Mouse (Mus musculus) testis, postnatal 10 days (tissue): Measurements from ENCODE around the gene Trpc7.

ENCODE experiments used
- DNase-seq: peaks from one replicate; pipeline ENCODE4 v3.0.0; 2021; ENCODE audit warnings: low spot score

The Trpc7 gene

DNA sequence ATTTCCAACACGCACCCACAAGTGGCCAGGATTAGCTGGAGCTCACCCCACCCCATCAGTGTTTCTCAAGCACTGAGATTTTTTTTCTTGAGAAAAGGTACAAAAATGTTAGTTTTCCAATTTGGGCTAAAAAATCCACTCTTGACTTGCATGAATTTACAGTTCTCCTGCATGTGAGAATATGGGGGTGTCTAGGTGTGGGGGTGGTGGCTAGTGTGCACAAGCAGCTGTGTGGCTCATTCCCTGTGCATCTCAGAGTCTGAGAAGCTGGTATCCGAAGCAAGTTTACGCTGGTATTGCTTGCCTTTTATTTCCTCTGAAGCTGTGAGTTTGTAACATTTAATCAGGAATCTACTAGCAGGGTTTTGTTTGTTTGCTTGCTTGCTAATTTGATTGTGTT, 105.1 kb downstream of the Trpc7 start:
- no peak for DNase-seq

- no peak for DNase-seq
Observed at GRCm38 (mm10) chr13:56782621-56783020, 113.2 kb downstream of the Trpc7 start.

DNA sequence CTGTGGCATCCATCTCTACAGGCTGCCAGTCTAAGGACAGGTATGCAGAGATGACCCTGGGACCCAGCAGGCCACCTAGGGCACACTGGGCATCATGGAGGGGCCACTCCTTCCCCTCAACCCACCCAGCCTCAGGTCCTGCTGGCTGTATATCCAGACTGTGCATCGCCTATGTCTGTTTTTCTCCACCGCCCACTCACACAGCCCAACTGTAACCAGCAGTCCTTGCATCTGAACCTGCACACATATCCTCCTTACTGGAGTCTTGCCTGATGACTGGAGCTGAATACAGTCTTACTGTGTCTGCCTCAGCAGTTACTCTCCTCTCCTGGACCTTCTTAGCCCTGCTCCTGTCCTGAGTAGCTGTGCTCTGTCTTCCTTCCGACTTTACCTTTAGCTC, 114.1 kb downstream of the Trpc7 start:
- DNase-seq: no peak

DNA sequence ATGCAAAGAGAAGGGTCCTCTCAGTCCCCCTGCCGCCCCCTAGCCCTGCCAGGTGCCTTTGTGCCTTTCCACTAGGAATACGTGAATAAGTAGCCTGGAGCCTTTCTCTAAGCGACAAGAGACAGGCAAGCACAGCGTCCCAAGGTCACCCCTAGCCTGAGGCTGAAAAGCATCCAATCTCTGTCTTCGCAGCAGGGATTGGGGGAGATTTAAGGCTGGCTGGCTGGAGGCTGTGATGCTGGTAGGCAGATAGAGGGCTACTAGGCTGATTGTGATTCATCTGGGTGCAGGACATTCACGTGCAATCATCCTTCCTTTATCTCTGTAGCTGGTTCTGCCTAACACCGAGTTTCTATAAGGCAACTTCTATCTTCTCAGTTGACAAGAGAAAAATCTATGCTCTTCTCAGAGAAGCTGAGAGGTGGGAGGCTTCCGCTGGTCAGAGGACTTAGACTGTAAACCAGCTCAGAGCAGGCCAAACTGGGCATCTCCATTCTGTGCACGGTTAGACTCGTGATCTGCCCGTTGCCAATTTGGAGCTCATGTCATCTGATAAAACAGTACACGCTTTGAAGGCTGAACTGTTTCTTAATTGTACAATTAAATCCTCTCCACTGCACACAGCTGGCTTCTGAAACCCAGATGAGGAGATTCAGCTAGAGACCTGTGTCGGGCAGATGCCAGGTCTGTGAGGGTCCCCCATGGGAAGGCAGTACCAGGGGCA, 114.9 kb downstream of the Trpc7 start:
- no peak for DNase-seq

DNA sequence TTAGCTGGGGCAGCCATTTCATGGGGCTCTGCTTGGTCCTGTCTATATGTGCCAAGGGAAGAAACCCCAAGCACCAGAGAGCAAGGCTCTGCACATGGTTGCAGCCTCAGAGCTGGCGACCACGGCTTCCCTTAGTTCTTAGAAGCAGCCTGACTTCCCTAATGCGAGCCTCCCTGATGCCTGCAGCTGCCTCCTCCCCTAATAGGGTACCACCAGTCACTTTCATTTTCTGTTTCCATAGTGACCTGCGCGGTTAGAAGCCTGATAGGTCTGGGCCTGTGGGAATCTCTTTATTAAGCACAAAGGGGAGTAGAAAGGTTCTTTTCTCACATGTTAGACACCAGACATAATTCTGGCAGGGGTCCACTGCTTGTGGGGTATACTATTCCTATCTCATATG, 121.5 kb downstream of the Trpc7 start:
- no peak for DNase-seq

DNA sequence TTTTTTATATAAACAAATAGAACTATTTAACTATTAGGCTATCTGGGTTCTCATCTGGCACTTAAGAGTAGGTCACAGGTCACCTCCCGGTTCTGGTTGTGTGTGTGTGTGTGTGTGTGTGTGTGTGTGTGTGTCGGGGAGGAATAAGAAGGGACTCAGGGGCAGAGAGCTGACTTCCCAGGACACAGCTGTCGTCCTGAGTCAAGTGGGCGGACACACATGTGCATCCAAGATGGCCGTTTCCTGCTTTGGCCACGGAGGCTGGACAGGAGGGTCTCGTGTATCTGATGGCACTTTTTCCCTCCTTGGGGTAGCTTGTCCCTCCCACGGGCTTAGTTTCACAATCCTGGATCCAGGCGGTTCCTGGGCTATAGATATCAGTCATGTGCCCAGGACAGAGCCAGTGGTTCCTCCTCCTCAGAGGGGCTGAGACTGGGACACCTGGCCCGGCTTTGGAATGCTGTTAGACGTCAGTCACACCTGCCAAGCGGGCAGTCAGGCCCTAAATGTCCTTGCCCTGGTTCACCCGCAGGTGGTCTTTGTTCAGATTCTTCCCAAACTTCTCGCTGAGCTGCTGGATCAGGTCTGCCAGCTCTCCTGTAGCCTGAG, 122.4 kb downstream of the Trpc7 start:
- DNase-seq: no peak

- no peak for DNase-seq
Observed at GRCm38 (mm10) chr13:56772592-56772991, 123.2 kb downstream of the Trpc7 start.

- no peak for DNase-seq
Observed at GRCm38 (mm10) chr13:56770786-56771185, 125.0 kb downstream of the Trpc7 start.

- no peak for DNase-seq
Observed at GRCm38 (mm10) chr13:56770136-56770578, 125.6 kb downstream of the Trpc7 start.

DNA sequence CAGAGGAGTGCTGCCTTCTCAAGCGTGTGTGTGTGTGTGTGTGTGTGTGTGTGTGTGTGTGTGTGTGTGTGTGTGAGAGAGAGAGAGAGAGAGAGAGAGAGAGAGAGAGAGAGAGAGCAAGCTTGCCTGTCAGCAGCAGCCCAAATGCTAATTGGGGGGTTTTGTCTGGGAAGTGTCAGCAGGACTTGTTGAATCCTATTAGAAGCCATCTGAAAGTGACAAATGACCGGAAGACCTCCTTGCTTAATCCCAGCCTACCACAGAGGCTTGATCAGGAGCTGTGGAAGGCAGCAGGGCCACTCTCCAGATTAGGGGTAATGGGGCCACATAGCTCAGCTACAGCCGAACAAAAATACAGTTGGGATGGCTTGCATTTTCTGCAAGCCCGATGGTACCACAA, 126.4 kb downstream of the Trpc7 start:
- no peak for DNase-seq

DNA sequence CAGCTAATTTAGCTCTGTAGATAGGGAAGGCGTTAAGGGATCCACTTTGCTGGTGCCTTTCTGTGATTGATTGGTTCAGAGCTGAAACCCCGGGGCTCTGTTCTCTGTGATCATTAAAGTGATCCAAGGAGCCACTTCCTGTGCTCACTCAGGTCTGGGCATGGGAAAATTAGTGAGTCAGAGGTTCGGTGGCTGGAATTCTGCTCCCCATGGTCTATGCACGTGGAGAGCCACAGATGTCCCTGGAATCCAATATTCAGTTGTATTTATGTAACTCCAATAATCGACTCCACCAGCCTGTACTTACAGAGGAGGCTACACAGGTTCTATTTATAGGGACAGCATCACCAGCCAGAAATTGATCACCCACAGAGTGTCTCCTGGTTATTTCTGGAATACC, 129.6 kb downstream of the Trpc7 start:
- no peak for DNase-seq

DNA sequence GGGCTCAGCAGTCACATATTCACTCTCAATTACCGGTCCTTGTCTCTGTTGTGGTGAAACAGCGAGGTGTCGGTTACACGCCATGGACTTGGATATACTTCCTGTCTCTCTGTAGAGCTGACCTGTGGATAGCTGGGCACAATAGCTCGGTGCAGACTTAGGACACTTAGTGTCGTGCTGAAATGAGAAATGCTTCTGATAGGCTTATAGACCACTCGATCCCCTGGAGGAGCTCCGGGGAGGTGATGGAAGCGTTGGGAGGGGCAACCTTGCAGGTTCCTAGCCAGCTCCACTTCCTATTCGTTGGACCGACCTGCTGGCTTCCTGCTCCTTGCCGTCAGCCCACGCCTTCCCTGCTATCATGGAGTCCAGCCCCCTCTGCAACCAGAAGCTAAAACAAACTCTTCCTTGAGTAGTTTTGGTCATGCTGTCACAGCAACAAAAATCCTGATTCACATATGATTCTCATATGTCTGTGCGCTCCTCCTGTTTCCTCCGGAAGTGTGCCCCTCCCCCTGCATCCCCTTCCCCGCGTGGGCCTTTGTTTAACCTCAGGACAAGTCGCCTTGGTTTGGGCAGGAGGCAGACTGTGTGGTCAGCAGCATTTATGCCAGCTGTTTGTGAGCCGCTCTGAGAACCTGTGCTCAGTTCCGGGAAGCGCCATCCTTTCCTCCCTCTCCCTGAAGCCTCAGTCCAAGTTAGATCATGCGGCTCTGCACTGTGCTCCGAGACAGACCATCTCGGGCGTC, 130.3 kb downstream of the Trpc7 start:
- DNase-seq: no peak

DNA sequence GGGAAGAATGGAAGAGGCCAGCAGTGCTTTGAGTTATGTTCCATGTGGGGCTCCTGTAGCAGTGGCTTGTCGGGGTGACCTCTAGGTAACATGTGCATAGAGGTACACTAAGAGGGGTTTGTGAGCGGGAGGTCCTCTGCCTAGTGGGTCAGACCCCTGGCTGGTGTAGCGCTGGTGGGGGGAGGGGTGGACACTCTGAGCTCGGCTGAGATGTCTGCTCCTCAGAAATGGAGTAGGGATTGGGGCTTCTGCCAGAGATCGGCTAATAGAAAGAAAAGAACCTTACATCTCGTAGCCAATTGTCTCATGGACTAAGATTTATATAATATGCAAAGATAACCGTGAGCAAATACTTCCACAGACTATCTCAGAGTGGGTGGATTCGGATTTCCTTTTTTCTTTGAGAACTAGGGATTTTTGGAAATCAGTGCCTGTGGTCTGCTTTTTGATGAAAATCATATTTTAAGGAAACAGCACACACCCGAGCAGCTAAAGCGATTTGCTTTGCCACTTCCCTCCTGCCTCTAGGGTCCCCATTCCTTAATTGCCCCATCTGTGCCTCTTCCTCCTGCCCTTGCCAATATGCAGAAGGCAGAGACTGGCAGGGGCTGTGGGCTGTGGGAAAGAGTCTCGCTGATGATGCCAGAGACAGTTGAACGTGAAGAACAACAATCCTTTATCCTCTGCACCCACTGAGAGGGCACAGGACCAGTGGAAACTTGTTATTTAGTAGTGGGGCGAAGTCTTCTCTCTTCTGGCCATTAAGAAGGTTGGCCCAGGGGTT, 133.2 kb downstream of the Trpc7 start:
- no peak for DNase-seq

DNA sequence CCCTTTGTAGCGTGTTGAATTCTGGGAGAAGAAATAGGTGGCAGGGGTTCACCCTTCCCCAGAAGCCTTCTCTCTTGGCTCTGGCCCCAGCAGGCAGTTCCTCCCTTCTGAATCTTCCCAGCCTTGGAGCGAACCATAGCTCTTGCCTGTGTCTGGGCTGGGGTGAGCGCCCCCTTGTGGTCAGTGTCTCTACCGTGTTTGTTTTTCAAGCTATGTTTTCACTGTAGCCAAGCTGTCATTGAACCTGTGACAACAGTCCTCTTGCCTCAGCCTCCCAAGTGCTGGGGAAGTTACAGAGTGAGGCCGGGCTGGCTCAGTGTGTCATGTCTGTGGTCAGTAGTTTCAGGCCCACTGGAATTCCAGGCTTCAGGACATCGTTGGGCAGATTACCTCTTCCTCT, 137.3 kb downstream of the Trpc7 start:
- peak; percentile 91 for DNase-seq

- no peak for DNase-seq
Observed at GRCm38 (mm10) chr13:56757201-56757600, 138.6 kb downstream of the Trpc7 start.

GRCm38 (mm10) chr13:56755871-56756270, 139.9 kb downstream of the Trpc7 start:
- DNase-seq: peak; percentile 72

DNA sequence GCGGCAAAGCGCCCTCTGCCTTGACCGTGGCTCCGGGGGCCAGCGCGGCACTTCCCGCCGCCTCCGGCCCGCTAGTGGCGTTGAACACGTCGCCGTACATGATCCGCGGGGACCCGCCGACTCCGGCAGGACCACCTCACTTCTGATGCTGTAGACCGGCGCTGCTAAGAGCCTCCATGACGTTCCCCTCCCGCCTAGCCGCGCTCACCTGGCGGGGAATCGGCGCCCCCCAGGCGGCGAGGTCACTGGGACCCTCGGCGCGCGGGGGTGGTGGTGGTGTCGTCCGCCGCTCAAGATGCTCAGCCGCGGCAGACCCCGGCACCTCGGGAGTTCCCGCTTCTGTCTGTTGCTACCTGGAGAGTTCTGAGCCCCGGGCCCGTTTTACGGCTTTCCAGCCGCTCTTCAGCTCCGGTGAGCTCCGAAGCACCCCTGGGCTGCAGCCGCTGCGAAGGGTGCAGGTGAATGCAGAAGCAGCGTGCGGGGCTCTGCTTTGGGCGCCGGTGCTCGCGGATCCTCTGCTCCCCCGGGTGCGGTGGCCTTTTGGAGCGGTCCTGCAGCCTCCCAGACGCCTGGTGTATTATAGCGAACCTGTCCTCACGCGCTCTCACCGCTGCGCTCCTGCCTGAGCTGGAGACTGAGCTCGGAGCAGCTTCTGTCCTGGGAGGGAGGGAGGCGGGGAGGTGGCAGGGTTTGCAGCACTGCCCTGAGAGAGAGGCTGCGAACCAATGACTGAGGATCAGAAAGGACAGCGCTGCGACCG, 142.4 kb downstream of the Trpc7 start, which contains the start of gene Gm45623:
Gene Gm45623, minus strand, starts transcription at position 636 of the 760 bp plus-strand sequence.
- DNase-seq: no peak

GRCm38 (mm10) chr13:56752474-56753191, 143.2 kb downstream of the Trpc7 start:
- no peak for DNase-seq

DNA sequence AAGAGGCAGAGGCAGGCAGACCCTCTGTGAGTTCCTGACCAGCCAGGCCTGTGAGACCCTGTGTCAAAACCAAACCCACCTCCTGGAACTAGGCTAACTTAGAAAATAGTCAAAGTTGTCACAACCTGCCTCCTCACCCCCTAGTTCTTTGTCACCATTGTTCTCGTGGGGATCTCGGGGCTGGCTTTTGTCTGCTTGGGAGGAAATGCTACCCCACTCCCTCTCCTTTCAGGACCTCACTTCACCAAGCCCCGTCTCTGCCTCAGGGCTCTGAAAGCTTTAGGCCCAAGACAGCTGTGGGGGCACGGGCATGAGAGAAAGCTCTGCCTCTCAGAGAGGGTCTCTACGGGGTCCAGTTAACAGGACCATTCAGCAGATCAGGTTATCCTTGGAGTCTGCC, 144.0 kb downstream of the Trpc7 start:
- DNase-seq: no peak

DNA sequence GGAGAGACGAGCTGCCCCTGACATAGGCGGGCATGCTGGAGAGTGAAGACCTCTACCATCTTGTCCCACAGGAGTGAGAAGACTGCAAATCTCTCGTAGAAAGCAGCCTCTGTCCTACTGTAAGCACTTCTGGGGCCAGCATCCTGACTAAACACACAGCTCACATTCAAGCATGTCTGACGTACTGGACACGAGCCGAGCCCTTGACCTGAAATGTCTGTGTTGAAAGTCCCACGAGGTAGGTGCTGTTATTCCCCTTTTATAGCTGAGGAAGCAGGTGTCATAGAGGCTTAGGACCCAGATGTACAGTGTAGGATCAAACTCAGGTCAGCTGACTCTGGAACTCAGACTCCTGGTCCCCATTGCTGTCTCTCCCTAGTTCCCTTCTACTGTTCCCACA, 146.4 kb downstream of the Trpc7 start:
- DNase-seq: no peak

DNA sequence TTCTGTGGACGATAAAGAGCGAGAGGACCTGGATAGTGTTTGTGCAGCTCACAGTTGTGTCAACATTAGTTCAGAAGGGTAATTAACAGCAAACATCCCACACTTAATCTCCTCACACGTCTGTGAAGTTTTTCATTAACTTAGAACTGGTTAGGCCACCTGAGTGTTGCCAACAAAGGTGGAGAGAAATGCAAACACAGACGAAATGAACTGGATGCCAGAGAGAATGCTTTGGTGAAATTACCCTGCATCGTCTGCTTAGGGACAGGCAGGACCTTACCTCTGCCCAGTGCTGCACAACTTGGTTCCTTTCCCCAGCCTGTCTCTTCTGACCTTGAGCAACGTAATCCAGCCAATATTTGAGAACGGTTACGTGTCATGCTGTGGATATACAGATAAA, 148.2 kb downstream of the Trpc7 start:
- DNase-seq: no peak
